Mouse (Mus musculus): ENCODE results near the gene Fbxo27.

The Fbxo27 gene

GRCm38 (mm10) chr7:28702601-28703143 is 10.0 kb downstream of the Fbxo27 start:
- no peak for DNase-seq (ENCODE audit: low spot score)

- no peak for DNase-seq (ENCODE audit: low spot score)
Observed at GRCm38 (mm10) chr7:28709454-28709853, 16.8 kb downstream of the Fbxo27 start.

- DNase-seq (ENCODE audit: low spot score) = no peak
Observed at GRCm38 (mm10) chr7:28710962-28711361, 18.3 kb downstream of the Fbxo27 start.

- DNase-seq (ENCODE audit: low spot score) = no peak
Observed at GRCm38 (mm10) chr7:28714667-28715066, 22.0 kb downstream of the Fbxo27 start.

- no peak for DNase-seq (ENCODE audit: low spot score)
Observed at GRCm38 (mm10) chr7:28715598-28715997, 22.9 kb downstream of the Fbxo27 start.

- DNase-seq (ENCODE audit: low spot score) = no peak
Observed at GRCm38 (mm10) chr7:28716590-28717281, 24.1 kb downstream of the Fbxo27 start, which contains the start of gene Fbxo17. Fbxo17 (plus strand) TSS chr7:28716804.

GRCm38 (mm10) chr7:28717726-28718125 is 25.1 kb downstream of the Fbxo27 start:
- no peak for DNase-seq (ENCODE audit: low spot score)

GRCm38 (mm10) chr7:28719159-28719558 is 26.5 kb downstream of the Fbxo27 start:
- no peak for DNase-seq (ENCODE audit: low spot score)

- DNase-seq (ENCODE audit: low spot score) = no peak
Observed at GRCm38 (mm10) chr7:28719650-28720049, 27.0 kb downstream of the Fbxo27 start.

GRCm38 (mm10) chr7:28720753-28721537 is 28.3 kb downstream of the Fbxo27 start:
- DNase-seq (ENCODE audit: low spot score) = no peak

- no peak for DNase-seq (ENCODE audit: low spot score)
Observed at GRCm38 (mm10) chr7:28722079-28722478, 29.4 kb downstream of the Fbxo27 start.

- DNase-seq (ENCODE audit: low spot score) = no peak
Observed at GRCm38 (mm10) chr7:28724613-28725012, 32.0 kb downstream of the Fbxo27 start.

GRCm38 (mm10) chr7:28726600-28726999 is 34.0 kb downstream of the Fbxo27 start:
- DNase-seq (ENCODE audit: low spot score) = peak; percentile 44

GRCm38 (mm10) chr7:28727649-28728340 is 35.1 kb downstream of the Fbxo27 start:
- DNase-seq (ENCODE audit: low spot score) = no peak

- DNase-seq (ENCODE audit: low spot score) = peak; percentile 58
Observed at GRCm38 (mm10) chr7:28732341-28733142, 39.9 kb downstream of the Fbxo27 start.

GRCm38 (mm10) chr7:28733211-28733610 is 40.6 kb downstream of the Fbxo27 start:
- DNase-seq (ENCODE audit: low spot score) = no peak

- DNase-seq (ENCODE audit: low spot score) = no peak
Observed at GRCm38 (mm10) chr7:28735701-28736100, 43.1 kb downstream of the Fbxo27 start.

- no peak for DNase-seq (ENCODE audit: low spot score)
Observed at GRCm38 (mm10) chr7:28739829-28740228, 47.2 kb downstream of the Fbxo27 start.

GRCm38 (mm10) chr7:28740949-28741348 is 48.3 kb downstream of the Fbxo27 start:
- DNase-seq (ENCODE audit: low spot score) = no peak

- DNase-seq (ENCODE audit: low spot score) = no peak
Observed at GRCm38 (mm10) chr7:28741368-28741708, 48.7 kb downstream of the Fbxo27 start.

- peak; percentile 96 for DNase-seq (ENCODE audit: low spot score)
Observed at GRCm38 (mm10) chr7:28741709-28742438, 49.2 kb downstream of the Fbxo27 start, which contains the start of the genes Mrps12 and Sars2. Mrps12 (minus strand) TSS chr7:28741820. Sars2 (plus strand) TSS chr7:28741992.

All from spleen, adult 12 weeks (tissue).